Mouse (Mus musculus) kidney, adult 2 months (tissue): ENCODE data around the gene Med12l.

Source experiments
- CTCF ChIP-seq: fragments of 200-500 bp; conservative IDR thresholded peaks from 2 replicates; pipeline ENCODE4 v1.5.1; 2011; ENCODE audit warnings: low read depth, mild to moderate bottlenecking, control low read depth, low read length, moderate library complexity, mixed read lengths; ENCODE audit not compliant: insufficient read depth, insufficient read length
- POLR2A ChIP-seq: fragments of 200-500 bp; IDR thresholded peaks from one replicate; pipeline ENCODE4 v1.6.1; 2011; ENCODE audit warnings: low read depth, low read length, control low read depth

DNA sequence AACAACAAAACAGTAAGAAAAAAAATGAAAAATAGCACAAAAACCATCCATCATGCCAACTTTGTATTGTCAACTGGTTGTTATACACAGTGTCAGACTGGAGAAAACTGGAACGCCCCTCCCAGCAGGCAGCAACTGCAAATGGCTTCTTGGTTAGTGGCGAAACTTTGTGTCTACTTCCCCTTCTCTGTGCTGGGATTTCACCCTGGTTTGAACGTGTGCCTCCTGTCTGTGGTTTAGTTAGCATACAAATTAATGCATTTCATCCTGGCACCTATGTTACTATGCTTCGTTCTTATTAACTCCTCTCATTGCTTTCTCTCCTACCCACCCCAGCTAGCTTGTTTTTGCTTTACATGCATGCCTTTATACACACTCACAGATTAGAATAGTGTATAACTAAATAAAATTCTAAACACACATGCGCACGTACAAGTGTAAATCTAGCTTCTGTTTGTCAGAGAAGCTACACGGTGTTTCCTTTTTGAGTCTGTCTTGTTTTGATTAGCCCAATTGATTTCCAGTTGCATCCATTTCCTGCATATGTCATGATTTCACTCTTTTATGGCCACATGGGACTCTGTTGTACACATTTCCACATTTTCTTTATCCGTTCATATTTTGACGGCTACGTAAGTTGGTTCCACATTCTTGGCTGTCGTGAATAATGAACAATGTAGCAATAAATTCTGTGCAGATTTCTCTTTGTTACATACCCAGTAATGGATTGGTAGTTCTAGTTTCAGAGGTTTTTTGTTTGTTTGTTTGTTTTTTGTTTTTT lies 336.2 kb downstream of the Med12l start:
- no peak for TF ChIP-seq CTCF
- TF ChIP-seq POLR2A: no peak
